Mouse (Mus musculus) c-Kit-negative CD71-positive TER-119-positive erythroid progenitor cells, embryonic 14.5 days (primary cell): Measurements from ENCODE around the gene Slc35g3.
"Not testable (repeated sequence)": the region's sequence is repeated elsewhere in the genome, so short reads cannot be mapped to it uniquely, and the experiment has no call there.

Experiments used
- DNase-seq: peaks from one replicate; pipeline ENCODE4 v3.0.0-alpha.2; 2013; ENCODE audit warnings: low read depth, low spot score

Slc35g3 gene

DNA sequence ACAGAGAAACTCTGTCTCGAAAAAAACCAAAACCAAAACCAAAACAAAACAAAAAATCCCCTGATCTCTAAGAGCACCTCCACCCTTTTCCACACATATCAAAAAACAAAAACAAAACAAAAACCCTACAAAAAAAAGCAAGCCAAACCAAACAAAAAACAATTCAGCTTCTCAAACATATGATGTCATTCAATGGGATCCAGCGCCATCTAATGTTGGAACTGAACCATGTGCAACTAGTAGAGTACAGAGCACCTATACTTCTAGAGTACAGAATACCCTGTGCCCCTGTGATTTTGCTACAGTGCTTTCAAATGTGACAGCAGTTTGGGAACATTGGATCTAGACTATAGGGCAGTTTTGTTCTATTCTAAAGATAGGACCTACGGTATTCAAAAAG is 7.1 kb downstream of the Slc35g3 start:
- peak; percentile 48 for DNase-seq

DNA sequence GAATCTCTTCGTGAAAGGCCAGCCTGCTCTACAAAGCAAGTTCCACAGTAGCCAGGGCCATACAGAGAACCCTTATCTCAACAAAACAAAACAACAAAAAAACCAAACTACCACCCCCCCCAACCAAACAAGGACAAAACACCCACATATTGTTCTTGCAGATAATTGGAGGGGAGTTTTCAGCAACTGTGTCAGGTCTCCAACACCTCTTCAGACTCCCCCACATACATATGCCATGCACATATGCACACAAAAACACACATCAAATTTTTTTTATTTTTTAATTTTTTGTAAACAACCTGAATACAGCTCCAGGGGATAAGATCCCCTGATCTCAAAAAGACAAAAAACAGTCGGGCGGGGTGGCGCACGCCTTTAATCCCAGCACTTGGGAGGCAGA is 7.5 kb downstream of the Slc35g3 start:
- DNase-seq, result no peak

DNA sequence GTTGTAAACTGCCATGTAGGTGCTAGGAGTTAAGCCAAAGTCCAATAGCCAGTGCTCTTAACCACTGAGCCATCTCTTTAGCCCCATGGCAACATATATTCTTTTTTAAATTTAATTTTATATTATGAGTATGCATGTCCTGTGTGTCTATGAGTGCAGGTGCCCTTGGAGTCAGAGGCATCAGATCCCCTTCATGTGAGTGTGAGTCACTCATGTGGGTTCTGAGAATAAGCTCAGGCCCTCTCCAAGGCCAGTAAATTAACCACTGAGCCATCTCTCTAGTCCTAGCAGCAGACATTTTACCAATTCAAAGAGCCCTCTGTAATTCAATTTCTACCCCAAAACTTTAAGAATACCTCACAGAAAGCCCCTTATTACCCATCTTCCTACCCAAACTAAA is 9.1 kb downstream of the Slc35g3 start:
- no peak for DNase-seq

DNA sequence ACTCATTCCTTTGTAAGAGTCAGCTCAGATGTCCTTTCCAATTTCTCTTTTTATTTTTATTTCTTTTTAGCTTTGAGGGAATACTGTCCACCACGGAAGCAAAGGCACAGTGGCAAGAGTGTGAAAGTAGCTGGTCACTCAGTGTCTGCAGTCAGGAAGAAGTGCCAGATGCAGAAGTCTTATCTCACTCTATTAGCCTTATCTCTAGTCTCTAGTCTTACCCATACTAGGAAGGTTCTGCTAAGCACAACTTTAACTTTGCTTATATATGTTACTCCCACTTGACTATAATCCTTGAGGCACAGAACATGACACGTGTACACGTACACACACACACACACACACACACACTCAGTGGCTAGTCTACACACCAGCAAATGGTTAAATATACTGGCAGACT is 10.1 kb downstream of the Slc35g3 start:
- no peak for DNase-seq

DNA sequence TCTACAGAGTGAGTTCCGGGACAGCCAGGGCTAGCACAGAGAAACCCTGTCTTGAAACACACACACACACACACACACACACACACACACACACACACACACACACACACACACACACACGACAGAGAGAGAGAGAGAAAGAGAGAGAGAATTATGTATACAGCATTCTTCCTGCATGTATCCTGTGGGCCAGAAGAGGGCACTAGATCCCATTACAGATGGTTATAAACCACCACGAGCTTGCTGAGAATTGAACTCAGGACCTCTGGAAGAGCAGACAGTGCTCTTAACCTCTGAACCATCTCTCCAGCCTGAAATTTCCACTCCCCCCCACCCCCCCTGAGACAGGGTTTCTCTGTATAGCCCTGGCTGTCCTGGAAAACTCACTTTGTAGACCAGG is 30.4 kb downstream of the Slc35g3 start:
- DNase-seq, result not testable (repeated sequence)

DNA sequence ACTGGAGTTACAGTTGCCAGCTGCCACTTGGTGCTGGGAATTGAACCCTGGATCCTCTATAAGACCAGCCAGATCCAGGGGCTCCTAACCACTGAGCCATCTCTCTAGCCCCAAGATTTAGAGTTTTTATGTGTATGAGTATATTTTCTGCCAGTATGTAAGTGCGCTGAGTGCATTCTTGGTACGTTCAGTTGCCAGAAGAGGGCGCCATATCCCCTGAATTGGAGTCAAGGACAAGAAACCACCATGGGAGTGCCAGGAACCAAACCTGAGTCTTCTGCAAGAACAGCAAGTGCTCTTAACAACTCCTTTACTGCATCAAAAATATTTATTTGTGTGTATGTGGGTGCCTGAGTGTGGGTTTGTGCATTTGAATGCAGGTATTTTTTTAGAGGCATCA is 32.7 kb downstream of the Slc35g3 start:
- DNase-seq, result peak; percentile 71

DNA sequence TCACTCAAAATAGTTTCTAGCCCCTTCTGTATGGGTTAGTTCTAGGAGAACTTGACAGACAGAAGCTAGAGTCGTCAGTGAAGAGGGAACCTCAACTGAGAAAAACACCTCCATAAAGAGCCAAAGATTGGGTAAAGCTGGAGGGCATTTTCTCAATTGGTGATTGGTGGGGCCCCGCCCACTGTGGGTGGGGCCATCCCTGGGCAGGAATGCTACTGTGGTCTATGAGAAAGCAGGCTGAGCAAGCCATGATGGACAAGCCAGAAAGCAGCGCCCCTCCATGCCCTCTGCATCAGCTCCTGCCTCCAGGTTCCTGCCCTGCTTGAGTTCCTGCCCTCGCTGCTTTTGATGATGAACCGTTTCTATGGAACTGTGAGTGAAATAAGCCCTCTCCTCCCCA is 35.8 kb downstream of the Slc35g3 start:
- DNase-seq, result no peak

DNA sequence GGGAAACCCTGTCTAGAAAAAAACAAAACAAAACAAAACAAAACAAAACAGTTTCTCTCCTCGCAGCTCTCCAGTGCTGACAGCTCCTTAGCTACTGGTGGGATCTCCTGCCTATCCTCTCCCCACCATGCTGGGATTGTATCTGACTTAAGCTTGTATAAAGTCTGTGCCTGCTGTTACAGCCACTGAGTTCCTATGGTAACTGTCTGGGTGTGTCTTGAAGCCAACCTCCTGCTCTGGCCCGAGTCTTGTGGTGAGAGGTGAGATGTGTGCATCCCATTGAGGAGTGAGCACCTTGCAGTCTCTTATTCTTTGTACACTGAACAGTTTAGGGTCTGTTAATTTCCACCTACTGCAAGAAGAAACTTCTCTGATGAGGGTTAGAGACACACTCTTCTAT is 38.7 kb downstream of the Slc35g3 start:
- no peak for DNase-seq

DNA sequence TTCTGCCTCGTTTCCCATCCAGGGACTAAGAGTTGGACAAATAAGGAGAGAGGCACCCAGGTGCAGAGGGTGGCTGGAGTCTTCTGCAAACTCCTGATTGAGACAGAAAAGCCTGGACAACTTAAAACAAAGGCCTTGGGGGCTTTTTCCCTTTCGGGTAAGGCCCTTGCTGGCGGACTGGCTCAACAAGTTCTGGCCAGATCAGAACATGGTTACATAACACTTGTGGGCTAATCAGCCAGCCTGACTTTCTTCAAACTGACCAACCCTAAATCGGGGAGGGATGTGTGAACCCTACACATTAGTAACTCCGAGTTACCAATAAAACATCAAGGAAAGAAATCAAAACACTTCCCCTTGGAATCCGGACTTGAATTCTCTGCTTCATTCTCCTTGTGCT is 40.9 kb downstream of the Slc35g3 start:
- no peak for DNase-seq

DNA sequence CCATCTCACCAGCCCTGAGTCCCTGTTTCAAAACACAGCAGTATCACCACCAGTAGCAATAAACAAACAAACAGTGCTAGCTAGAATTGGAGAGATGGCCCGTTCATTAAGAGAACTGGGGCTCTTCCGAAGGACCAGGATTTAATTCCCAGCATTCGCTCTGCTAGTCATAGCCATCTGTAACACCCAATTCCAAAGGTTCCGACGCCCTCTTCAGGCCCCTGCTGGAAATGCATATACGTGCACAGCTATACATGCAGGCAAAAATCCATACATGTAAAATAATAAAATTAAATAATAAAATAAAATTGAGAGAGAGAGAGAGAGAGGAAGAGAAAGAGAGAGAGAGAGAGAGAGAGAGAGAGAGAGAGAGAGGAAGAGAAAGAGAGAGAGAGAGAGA is 42.3 kb downstream of the Slc35g3 start:
- DNase-seq, result peak; percentile 37

DNA sequence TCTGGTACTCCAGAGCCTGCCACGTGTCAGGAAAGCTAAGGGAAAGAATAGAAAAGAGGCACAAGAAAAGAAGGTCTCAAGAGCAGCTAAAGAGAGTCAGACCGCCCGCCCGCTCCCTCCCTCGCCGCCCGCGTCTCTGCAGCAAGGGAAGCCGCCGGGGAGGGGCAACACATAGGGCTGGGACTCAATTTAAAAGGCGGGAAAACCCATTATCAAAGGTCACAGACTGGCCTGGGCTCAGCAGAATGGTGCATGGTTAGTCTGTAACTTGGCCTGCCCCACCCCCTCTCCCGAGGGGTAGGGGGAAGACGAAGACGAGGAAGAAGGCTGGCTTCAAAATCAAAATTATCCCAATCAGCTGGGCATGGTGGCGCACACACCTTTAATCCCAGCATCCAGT is 43.1 kb downstream of the Slc35g3 start:
- DNase-seq, result peak; percentile 56

DNA sequence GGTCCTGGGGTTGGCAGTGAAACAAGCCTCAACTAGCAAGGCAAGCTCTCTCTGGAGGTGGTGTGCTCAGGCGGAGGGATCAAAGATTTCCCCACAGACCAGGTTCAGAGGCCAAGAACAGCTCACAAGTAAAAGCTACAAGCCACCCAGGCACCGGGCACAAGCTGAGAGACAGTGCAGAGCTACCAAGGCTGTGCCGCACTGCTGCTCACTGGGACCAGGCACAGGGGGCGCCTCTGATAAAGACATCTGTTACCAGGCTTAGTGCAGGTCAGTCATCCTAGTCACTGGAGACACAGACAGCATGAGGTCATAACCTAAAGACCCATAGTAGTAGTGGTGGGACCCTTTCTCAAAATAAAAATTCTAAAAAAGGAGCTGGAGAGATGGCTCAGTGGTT is 44.8 kb downstream of the Slc35g3 start:
- DNase-seq, result no peak

DNA sequence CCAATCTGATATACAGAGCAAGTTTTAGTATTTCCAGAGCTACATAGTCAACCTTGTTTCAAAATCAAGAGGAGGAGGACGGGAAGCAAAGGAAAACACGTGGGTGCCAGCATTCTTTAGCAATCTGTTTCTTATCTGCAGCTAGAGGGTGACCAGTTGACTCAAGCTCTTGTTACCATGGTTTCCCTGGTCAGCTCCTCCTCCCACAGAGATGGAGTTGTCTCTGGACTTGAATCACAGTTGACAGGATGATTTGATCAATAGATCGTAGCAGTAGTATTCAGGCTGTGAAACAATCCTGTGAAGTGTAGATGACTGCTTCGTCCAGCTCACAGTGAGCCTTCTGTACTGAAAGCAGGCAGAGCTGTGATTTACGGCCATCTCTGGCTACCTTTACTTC is 45.8 kb downstream of the Slc35g3 start:
- DNase-seq, result no peak

DNA sequence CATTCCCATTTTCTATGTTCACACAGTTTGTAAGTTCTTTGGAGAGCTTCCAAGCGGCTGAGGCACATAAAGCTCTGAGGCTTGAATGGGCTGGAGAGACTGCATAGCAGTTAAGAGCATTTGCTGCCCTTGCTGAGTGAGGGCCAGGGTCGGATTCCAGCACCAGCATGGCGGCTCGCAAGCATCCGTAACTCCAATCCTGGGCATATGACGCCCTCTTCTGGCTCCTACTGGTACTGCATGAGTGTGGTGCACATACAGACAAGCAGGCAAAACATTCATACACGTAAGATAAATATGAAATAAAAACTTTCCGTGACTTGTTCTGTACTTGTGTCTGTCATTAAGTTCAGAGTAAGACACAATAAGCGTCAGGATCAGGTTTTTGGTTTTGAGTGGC is 46.3 kb downstream of the Slc35g3 start:
- peak; percentile 33 for DNase-seq

DNA sequence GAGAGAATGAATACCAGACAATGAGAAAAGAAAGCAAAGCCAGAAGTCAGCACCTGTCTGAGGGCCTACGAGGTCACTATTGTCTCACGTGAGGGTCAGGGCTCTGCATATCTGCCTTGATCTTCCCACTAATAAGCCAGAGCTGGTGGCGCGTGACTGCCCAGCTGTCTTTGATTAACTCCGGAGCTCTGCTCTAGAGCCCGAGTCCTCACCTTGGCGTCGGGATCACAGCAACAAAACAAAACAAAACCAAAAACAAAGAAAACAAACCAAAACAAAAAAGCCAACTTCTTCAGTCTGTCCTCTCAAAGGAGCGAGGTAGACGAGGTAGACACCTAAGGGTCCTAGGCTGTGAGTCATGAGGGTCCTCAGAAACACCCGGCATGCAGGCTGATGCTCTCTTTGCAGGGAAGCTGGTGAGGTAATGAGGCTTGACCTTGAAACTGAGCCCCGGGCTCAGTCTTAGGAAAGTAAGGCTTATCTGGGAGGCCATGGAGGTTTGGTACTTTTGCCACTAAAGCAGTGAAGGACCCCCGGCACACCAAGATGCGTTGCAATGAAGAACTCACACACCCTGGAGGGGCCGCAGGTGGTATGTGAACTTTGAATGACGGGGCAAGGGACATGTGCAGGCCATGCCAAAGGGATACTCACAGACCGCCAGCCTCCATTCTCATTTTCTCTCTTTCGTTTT is 47.0 kb downstream of the Slc35g3 start:
- DNase-seq, result no peak

DNA sequence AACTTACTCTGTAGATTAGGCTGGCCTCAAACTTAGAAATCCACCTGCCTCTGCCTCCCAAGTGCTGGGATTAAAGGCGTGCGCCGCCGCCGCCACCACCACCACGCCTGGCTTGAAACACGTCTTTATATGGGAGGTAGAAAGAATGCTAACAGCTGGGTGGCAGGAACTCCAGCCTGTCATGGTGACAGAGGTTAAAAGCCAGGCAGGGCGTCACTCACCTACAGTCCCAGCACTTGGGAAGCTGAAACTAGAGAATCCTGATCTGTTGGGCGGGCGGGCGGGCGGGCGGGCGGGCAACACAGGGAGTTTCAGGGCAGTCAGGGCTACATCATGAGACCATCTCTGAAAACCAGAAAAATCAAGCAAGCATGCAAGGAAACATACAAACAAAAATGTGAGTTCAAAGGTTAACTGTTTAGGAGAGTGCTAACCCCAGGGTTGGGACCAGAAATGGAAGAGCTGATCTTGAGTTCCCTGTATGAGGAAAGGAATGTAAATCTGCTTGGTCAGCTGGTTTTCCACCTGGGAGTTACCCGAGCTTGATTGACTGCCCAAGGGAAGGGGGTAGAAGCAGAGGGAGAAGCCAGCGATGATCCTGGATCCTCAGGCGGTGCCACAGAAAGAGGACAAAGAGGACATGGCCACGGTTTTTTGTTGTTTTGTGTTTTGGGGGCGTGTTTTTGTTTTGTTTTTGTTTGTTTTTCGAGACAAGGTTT is 48.7 kb downstream of the Slc35g3 start:
- DNase-seq, result no peak

DNA sequence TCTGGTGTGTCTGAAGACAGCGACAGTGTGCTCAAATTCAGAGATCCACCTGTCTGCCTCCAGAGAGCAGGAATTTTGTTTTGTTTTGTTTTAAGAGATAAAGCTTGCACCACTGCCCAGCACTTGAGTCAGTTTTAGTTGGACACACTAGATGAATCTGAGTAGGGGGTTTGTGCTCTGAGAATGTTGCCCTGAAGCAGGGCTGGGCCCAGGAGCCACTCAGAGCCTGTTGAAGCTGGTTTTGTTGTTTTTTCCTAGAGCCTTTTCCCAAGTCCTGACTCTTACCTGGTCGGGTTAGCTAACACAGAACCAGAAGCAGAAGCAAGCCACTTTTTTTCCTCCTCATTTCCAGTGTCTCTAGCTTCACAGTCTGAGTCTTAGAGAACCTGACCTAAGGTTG is 50.7 kb downstream of the Slc35g3 start:
- no peak for DNase-seq

DNA sequence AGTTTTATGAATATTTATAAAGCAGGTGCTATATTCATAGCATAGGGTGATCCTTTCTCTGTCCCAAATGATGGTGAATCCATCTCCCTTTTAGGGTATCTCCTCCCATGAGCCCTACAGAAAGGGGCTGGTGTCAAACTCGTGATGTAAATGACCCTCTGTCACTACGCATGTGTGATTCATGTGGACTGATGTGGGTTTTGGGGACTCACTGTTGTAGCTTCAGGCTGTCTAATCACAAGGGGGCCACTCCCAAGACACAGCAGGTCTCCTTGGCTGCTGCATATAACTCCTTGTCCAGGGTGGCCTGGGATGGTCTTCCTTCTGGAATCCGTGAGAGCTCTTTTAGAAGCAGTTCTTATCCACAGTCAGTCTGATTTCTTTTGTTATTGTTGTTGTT is 51.3 kb downstream of the Slc35g3 start:
- DNase-seq, result no peak
